Mouse (Mus musculus): ENCODE measurements around the gene Des. TPM values are rescaled to one million over a fixed set of nuclear protein-coding genes. Genes with fewer than 3 reads are reported as not detected.

Des gene
- total and polyA plus RNA-seq, 3 experiments: 9.3 to 18.9 (median 11.7) TPM

- in situ Hi-C loops (cut with MboI; ENCODE audit: low pct_ligation_motif_present, low pct_unique_long_range_greater_than_20kb, low sequenced_read_pairs) (no loop called here), dilution Hi-C loops (cut with MboI; ENCODE audit: extremely low pct_ligation_motif_present, extremely low pct_unique_long_range_greater_than_20kb, low sequenced_read_pairs) (no loop called here)
- peaks cover 3% of the 10 kb centered on the region for H3K9me3 ChIP-seq (replicated peaks; ENCODE audit: low read length)
- no peak for DNase-seq (ENCODE audit: extremely low read depth)
- no peaks in the 10 kb centered on the region for H3K36me3 ChIP-seq (replicated peaks in 1 of 2; ENCODE audit: control insufficient read depth in 1 of 2, insufficient read depth in 1 of 2, low read length in 1 of 2)
- no peaks in the 10 kb centered on the region for H3K79me2 ChIP-seq (replicated peaks; ENCODE audit: control insufficient read depth, extremely low read depth, insufficient read depth, poor library complexity, severe bottlenecking)
- peaks cover 3 to 20% of the 10 kb centered on the region in 2 experiments; a peak in 3 of 4 replicates for H3K4me1 ChIP-seq (ENCODE audit: control insufficient read depth in 1 of 2, insufficient read depth in 2 of 2)
- H3K4me3 ChIP-seq (replicated peaks in 1 of 3; ENCODE audit: low read depth in 2 of 3, low read length in 2 of 3, poor library complexity in 1 of 3): no peak overlapping the region
- no peaks in the 10 kb centered on the region for H3K27me3 ChIP-seq (replicated peaks)
- no peak overlapping the region for H3K27ac ChIP-seq (ENCODE audit: insufficient read depth, low read depth)
- TF ChIP-seq E2F4 (IDR thresholded peaks at IDR 0.05; ENCODE audit: insufficient replicate concordance, low read depth, low read length): no peak
- no peak for TF ChIP-seq MEF2A (IDR thresholded peaks at IDR 0.05; ENCODE audit: borderline replicate concordance, low read depth, low read length)
- TF ChIP-seq SIN3A (IDR thresholded peaks at IDR 0.05; ENCODE audit: low read length): no peak
- TF ChIP-seq TCF12 (IDR thresholded peaks at IDR 0.05; ENCODE audit: low read depth, low read length): no peak
- TF ChIP-seq BHLHE40 (IDR thresholded peaks at IDR 0.05; ENCODE audit: low read depth, low read length): no peak
- TF ChIP-seq POLR2A (IDR thresholded peaks at IDR 0.05; ENCODE audit: low read depth, low read length): no peak
- TF ChIP-seq CTCF (conservative IDR thresholded peaks at IDR 0.05 in 1 of 2, IDR thresholded peaks at IDR 0.05 in 1 of 2; ENCODE audit: low read depth in 2 of 2, low read length in 2 of 2): no peak
- TF ChIP-seq JUND (conservative IDR thresholded peaks at IDR 0.05; ENCODE audit: low read depth, low read length): no peak
- no peak for TF ChIP-seq MAX (IDR thresholded peaks at IDR 0.05; ENCODE audit: low read length)
- no peak for TF ChIP-seq POLR2AphosphoS2 (IDR thresholded peaks at IDR 0.05; ENCODE audit: low read depth, low read length)
- no peak overlapping the region for H3K4me2 ChIP-seq (ENCODE audit: insufficient read depth, low read depth, poor library complexity, severe bottlenecking)
- no peak overlapping the region for H3K9ac ChIP-seq (ENCODE audit: insufficient read depth, low read depth)
Observed at GRCm38 (mm10) chr1:75357261-75357660, 2.9 kb upstream of the Des start.

GRCm38 (mm10) chr1:75358009-75358408 is 2.1 kb upstream of the Des start:
- Histone ChIP-seq H3K4me3 (replicated peaks in 1 of 3; ENCODE audit: low read depth in 2 of 3, low read length in 2 of 3, poor library complexity in 1 of 3) (no peak overlapping the region), H3K9me3 (replicated peaks; ENCODE audit: low read length) (peaks cover 3% of the 10 kb centered on the region), H3K4me2 (ENCODE audit: insufficient read depth, low read depth, poor library complexity, severe bottlenecking) (no peak overlapping the region), H3K79me2 (replicated peaks; ENCODE audit: control insufficient read depth, extremely low read depth, insufficient read depth, poor library complexity, severe bottlenecking) (no peaks in the 10 kb centered on the region), H3K36me3 (replicated peaks in 1 of 2; ENCODE audit: control insufficient read depth in 1 of 2, insufficient read depth in 1 of 2, low read length in 1 of 2) (no peaks in the 10 kb centered on the region), H3K27ac (ENCODE audit: insufficient read depth, low read depth) (no peak overlapping the region), H3K4me1 (ENCODE audit: control insufficient read depth in 1 of 2, insufficient read depth in 2 of 2) (peaks cover 4 to 26% of the 10 kb centered on the region in 2 experiments; a peak in 3 of 4 replicates), H3K27me3 (replicated peaks) (no peaks in the 10 kb centered on the region), H3K9ac (ENCODE audit: insufficient read depth, low read depth) (no peak overlapping the region)
- no peak for TF ChIP-seq IRF4 (IDR thresholded peaks at IDR 0.05; ENCODE audit: low read depth, low read length)
- TF ChIP-seq PAX5 (IDR thresholded peaks at IDR 0.05; ENCODE audit: low read length): no peak
- no peak for TF ChIP-seq RCOR1 (conservative IDR thresholded peaks at IDR 0.05; ENCODE audit: low read depth, low read length)
- in situ Hi-C loops (cut with MboI; ENCODE audit: low pct_ligation_motif_present, low pct_unique_long_range_greater_than_20kb, low sequenced_read_pairs) (no loop called here), dilution Hi-C loops (cut with MboI; ENCODE audit: extremely low pct_ligation_motif_present, extremely low pct_unique_long_range_greater_than_20kb, low sequenced_read_pairs) (no loop called here)
- DNase-seq (ENCODE audit: extremely low read depth): no peak

DNA sequence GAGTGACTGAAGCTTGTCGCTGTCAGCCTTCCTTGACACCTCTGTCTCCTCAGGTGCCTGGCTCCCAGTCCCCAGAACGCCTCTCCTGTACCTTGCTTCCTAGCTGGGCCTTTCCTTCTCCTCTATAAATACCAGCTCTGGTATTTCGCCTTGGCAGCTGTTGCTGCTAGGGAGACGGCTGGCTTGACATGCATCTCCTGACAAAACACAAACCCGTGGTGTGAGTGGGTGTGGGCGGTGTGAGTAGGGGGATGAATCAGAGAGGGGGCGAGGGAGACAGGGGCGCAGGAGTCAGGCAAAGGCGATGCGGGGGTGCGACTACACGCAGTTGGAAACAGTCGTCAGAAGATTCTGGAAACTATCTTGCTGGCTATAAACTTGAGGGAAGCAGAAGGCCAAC is 783 bp upstream of the Des start:
- dilution Hi-C loops (cut with MboI; ENCODE audit: extremely low pct_ligation_motif_present, extremely low pct_unique_long_range_greater_than_20kb, low sequenced_read_pairs): no loop called here
- no peak for TF ChIP-seq MYC (IDR thresholded peaks at IDR 0.05; ENCODE audit: low read depth, low read length)
- no peak for TF ChIP-seq IRF4 (IDR thresholded peaks at IDR 0.05; ENCODE audit: low read depth, low read length)
- no peak for TF ChIP-seq CTCF (conservative IDR thresholded peaks at IDR 0.05 in 1 of 2, IDR thresholded peaks at IDR 0.05 in 1 of 2; ENCODE audit: low read depth in 2 of 2, low read length in 2 of 2)
- TF ChIP-seq EP300 (IDR thresholded peaks at IDR 0.05; ENCODE audit: low read length): no peak
- TF ChIP-seq UBTF (IDR thresholded peaks at IDR 0.05; ENCODE audit: low read depth, low read length): no peak
- TF ChIP-seq ZMIZ1 (IDR thresholded peaks at IDR 0.05; ENCODE audit: low read depth, low read length): no peak
- no peak for TF ChIP-seq BHLHE40 (IDR thresholded peaks at IDR 0.05; ENCODE audit: low read depth, low read length)
- TF ChIP-seq SIN3A (IDR thresholded peaks at IDR 0.05; ENCODE audit: low read length): no peak
- no peak for TF ChIP-seq MAFK (IDR thresholded peaks at IDR 0.05; ENCODE audit: insufficient replicate concordance, low read length)
- TF ChIP-seq ETS1 (conservative IDR thresholded peaks at IDR 0.05; ENCODE audit: low read depth, low read length): no peak
- no peak for TF ChIP-seq RAD21 (IDR thresholded peaks at IDR 0.05; ENCODE audit: low read depth, low read length)
- TF ChIP-seq TBP (conservative IDR thresholded peaks at IDR 0.05; ENCODE audit: low read depth, low read length): no peak
- TF ChIP-seq RCOR1 (conservative IDR thresholded peaks at IDR 0.05; ENCODE audit: low read depth, low read length): no peak
- TF ChIP-seq KAT2A (IDR thresholded peaks at IDR 0.05; ENCODE audit: insufficient replicate concordance, low read length): no peak
- TF ChIP-seq ZKSCAN1 (IDR thresholded peaks at IDR 0.05; ENCODE audit: borderline replicate concordance, low read depth, low read length): no peak
- no peak for TF ChIP-seq NELFE (IDR thresholded peaks at IDR 0.05; ENCODE audit: low read depth, low read length)
- no peak for TF ChIP-seq PAX5 (IDR thresholded peaks at IDR 0.05; ENCODE audit: low read length)
- TF ChIP-seq JUN (IDR thresholded peaks at IDR 0.05; ENCODE audit: insufficient read depth, low read depth, low read length): no peak
- TF ChIP-seq NRF1 (IDR thresholded peaks at IDR 0.05; ENCODE audit: low read depth, low read length): no peak

More for the DNA sequence above, 783 bp upstream of the Des start:
- Histone ChIP-seq H3K9ac (ENCODE audit: insufficient read depth, low read depth) (no peak overlapping the region), H3K79me2 (replicated peaks; ENCODE audit: control insufficient read depth, extremely low read depth, insufficient read depth, poor library complexity, severe bottlenecking) (no peaks in the 10 kb centered on the region), H3K4me3 (replicated peaks in 1 of 3; ENCODE audit: low read depth in 2 of 3, low read length in 2 of 3, poor library complexity in 1 of 3) (no peak overlapping the region), H3K36me3 (replicated peaks in 1 of 2; ENCODE audit: control insufficient read depth in 1 of 2, insufficient read depth in 1 of 2, low read length in 1 of 2) (peaks cover 0 to 7% of the 10 kb centered on the region in 2 experiments), H3K27ac (ENCODE audit: insufficient read depth, low read depth) (no peak overlapping the region), H3K4me2 (ENCODE audit: insufficient read depth, low read depth, poor library complexity, severe bottlenecking) (no peak overlapping the region), H3K9me3 (replicated peaks; ENCODE audit: low read length) (peaks cover 3% of the 10 kb centered on the region), H3K4me1 (ENCODE audit: control insufficient read depth in 1 of 2, insufficient read depth in 2 of 2) (peaks cover 4 to 26% of the 10 kb centered on the region in 2 experiments; a peak in 3 of 4 replicates), H3K27me3 (replicated peaks) (no peaks in the 10 kb centered on the region)
- no peak for DNase-seq (ENCODE audit: extremely low read depth)
- in situ Hi-C loops (cut with MboI; ENCODE audit: low pct_ligation_motif_present, low pct_unique_long_range_greater_than_20kb, low sequenced_read_pairs): no loop called here

Measured in CH12.LX (cell line).